Mouse (Mus musculus) E14TG2a.4 (cell line): Measurements from ENCODE around the gene Crebrf.

Experiments
- H3K27me3 ChIP-seq: 2 replicates; pipeline ENCODE4 v1.6.1; 2014; ENCODE audit warnings: low read length, control low read depth; ENCODE audit not compliant: insufficient read depth
- H3K36me3 ChIP-seq: 2 replicates; pipeline ENCODE4 v1.6.1; 2014; ENCODE audit warnings: low read length, control low read depth; ENCODE audit not compliant: insufficient read depth
- H3K4me1 ChIP-seq: replicated peaks from 2 replicates; pipeline ENCODE4 v1.6.1; 2014; ENCODE audit warnings: low read depth, low read length, control low read depth
- H3K4me3 ChIP-seq: replicated peaks from 2 replicates; pipeline ENCODE4 v1.5.1; 2014; ENCODE audit warnings: mild to moderate bottlenecking, low read length
- H3K9me3 ChIP-seq: 2 replicates; pipeline ENCODE4 v1.6.1; 2014; ENCODE audit warnings: low read length, control low read depth
- CTCF ChIP-seq: conservative IDR thresholded peaks from 2 replicates; pipeline ENCODE4 v1.5.1; 2014; ENCODE audit warnings: low read length
- NANOG ChIP-seq: IDR thresholded peaks from 2 replicates; pipeline ENCODE4 v1.6.1; 2014; ENCODE audit warnings: borderline replicate concordance, low read length, mixed read lengths
- POU5F1 ChIP-seq: IDR thresholded peaks from 2 replicates; pipeline ENCODE4 v1.6.1; 2014; ENCODE audit warnings: low read length, borderline replicate concordance

The Crebrf gene

GRCm38 (mm10) chr17:26780750-26781571 is 65.5 kb downstream of the Crebrf start, which contains the start of gene Bnip1:
Gene Bnip1 (plus strand): TSS chr17:26781066.
- Histone ChIP-seq H3K4me1 (peaks cover 41% of the 10 kb centered on the region), H3K27me3 (no peaks in the 10 kb centered on the region), H3K9me3 (no peaks in the 10 kb centered on the region), H3K36me3 (peaks cover 37% of the 10 kb centered on the region), H3K4me3 (peak within 1 kb of the TSS; percentile 85)
- TF ChIP-seq NANOG (no peak), POU5F1 (no peak), CTCF (no peak)

DNA sequence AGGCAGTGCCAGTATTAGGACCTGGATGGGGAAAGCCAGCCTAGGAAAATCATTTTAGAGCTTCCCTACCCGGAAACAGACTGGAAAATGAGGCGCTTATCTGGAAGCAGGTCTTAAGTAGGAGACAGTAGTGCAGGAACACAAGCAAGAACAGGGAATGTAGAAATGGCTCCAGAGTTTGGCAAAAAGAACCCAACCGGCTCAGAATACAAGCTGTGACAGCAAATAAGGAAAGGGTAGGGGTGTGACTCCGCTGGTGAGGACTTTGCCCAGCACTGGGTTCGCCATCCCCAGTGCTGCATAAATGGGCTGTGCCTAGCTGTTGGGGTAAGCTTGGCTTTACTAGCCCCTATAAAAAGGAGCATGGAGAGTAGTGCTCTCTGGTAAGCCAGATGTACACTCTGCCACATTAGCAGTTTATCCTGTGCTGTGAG is 66.2 kb downstream of the Crebrf start:
- Histone ChIP-seq H3K4me1 (peaks cover 43% of the 10 kb centered on the region), H3K4me3 (peak overlapping the region; percentile 85), H3K9me3 (no peaks in the 10 kb centered on the region), H3K36me3 (peaks cover 40% of the 10 kb centered on the region), H3K27me3 (no peaks in the 10 kb centered on the region)
- TF ChIP-seq NANOG (no peak), POU5F1 (no peak), CTCF (no peak)

GRCm38 (mm10) chr17:26784525-26784924 is 69.1 kb downstream of the Crebrf start:
- no peak overlapping the region for H3K4me3 ChIP-seq
- no peaks in the 10 kb centered on the region for H3K9me3 ChIP-seq
- TF ChIP-seq POU5F1 = no peak
- peaks cover 65% of the 10 kb centered on the region for H3K36me3 ChIP-seq
- no peaks in the 10 kb centered on the region for H3K27me3 ChIP-seq
- peaks cover 38% of the 10 kb centered on the region for H3K4me1 ChIP-seq

DNA sequence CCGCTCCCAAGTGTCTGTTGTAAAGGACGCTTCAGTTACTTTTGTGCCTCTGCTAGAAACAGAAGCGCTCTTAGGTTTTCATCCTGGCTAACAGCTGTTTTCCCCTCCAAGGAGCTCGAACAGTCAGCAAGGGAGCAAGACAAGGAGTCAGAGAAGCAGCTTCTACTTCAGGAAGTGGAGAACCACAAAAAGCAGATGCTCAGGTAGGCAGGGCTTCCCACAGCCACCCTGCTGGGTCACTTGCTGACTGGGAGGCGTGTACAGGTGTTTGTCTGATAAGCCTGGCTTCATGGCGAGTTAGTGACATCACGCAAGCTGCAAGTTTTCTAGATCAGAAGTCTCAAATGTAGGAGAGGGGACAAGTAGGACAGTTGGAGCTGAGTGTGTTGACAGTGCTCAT is 71.1 kb downstream of the Crebrf start:
- Histone ChIP-seq H3K4me1 (peaks cover 25% of the 10 kb centered on the region), H3K4me3 (no peak overlapping the region), H3K27me3 (no peaks in the 10 kb centered on the region), H3K9me3 (no peaks in the 10 kb centered on the region), H3K36me3 (peaks cover 86% of the 10 kb centered on the region)
- TF ChIP-seq POU5F1 = no peak
- no peak for TF ChIP-seq CTCF
- TF ChIP-seq NANOG = no peak

GRCm38 (mm10) chr17:26788986-26789385 is 73.5 kb downstream of the Crebrf start:
- H3K4me1 ChIP-seq = peaks cover 29% of the 10 kb centered on the region
- peaks cover 89% of the 10 kb centered on the region for H3K36me3 ChIP-seq
- no peak overlapping the region for H3K4me3 ChIP-seq
- no peaks in the 10 kb centered on the region for H3K9me3 ChIP-seq
- TF ChIP-seq POU5F1 (no peak), NANOG (no peak), CTCF (no peak)
- H3K27me3 ChIP-seq = no peaks in the 10 kb centered on the region

- Histone ChIP-seq H3K27me3 (no peaks in the 10 kb centered on the region), H3K9me3 (no peaks in the 10 kb centered on the region), H3K4me1 (peaks cover 26% of the 10 kb centered on the region), H3K36me3 (peaks cover 82% of the 10 kb centered on the region), H3K4me3 (no peak overlapping the region)
- TF ChIP-seq POU5F1 (no peak), CTCF (no peak), NANOG (no peak)
Observed at GRCm38 (mm10) chr17:26789460-26790268, 74.2 kb downstream of the Crebrf start.

DNA sequence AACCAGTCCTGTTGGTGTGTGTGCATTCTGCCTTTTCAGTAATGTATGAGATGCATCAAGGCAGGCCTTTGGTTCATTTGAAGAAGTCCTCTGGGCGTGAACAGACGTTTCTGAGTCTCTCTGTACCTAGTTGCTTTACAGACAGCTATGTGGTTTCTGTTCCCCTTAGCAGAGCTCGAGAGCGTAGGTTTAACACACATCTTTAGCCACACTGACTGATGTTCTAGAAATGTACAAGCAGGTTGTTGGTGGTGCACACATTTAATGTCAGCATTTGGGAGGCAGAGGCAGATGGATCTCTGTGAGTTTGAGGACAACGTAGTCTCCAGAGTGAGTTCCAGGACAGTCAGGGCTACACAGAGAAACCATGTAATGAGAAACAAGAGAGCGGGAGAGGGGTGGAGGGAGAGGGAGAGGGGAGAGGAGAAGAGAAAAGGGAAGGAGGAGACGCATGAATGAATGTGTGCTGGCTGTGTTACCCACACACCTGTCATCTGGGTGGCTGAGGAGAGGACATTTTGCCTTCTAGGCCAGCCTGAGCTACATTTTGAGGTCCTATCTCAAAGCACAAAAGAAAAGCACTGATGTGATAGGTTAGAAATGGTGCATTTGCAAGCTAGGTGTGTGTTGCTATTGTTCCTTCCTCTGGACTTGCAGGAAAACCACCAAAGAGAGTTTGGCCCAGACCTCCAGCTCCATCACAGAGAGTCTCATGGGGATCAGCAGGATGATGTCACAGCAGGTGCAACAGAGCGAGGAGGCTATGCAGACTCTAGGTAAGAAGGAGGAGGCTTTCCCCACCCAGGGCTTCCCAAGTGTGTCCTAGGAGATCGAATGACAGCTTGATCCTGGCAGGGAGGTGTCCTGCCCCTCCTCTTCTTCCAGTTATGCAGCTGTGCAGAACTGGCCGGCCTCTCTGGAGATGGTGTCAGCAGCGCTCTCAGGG is 75.1 kb downstream of the Crebrf start:
- H3K4me1 ChIP-seq = peaks cover 23% of the 10 kb centered on the region

More for the DNA sequence above, 75.1 kb downstream of the Crebrf start:
- no peaks in the 10 kb centered on the region for H3K9me3 ChIP-seq
- no peak overlapping the region for H3K4me3 ChIP-seq
- TF ChIP-seq CTCF (no peak), NANOG (no peak), POU5F1 (no peak)
- H3K36me3 ChIP-seq = peaks cover 73% of the 10 kb centered on the region
- no peaks in the 10 kb centered on the region for H3K27me3 ChIP-seq
